Mouse (Mus musculus) stomach, postnatal 0 days (tissue): ENCODE measurements at regions not wholly inside any gene's neighbourhood (a gene's known extent, or its start where the extent isn't known, plus 50 kb on each side); places are given as distances from the start of the nearest gene placed in this dataset.

Experiments
- CTCF ChIP-seq: IDR thresholded peaks from 2 replicates; pipeline ENCODE4 v1.5.1; 2016; ENCODE audit warnings: antibody characterized with exemption, low read depth, mild to moderate bottlenecking, moderate library complexity
- EP300 ChIP-seq: optimal IDR thresholded peaks from 2 replicates; pipeline ENCODE3; 2016; ENCODE audit warnings: antibody characterized with exemption

DNA sequence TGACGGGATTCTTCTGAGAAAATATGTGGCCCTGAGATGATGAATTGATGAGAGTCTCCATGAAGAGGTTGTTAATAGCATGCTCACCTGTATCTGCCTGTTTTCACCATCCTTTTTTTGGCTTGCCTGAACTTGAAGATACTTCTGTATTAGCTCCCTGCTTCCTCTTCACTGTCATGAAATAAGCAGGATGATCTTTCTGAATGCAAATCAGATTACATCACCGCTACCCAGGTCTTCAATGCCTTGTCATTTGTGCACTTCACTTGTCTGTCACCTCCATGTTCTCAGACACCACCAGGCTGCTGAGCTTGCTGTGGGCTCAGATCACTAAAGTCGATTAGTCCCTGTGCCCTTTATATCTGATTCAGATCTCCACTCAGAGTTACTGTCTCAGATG lies 146.2 kb upstream of the Nrp1 start:
- TF ChIP-seq CTCF (no peak), EP300 (no peak)
